Mouse (Mus musculus) forebrain, embryonic 15.5 days (tissue): ENCODE results near the gene Tmem45a. TPM values are rescaled to one million over a fixed set of nuclear protein-coding genes. Genes with fewer than 3 reads are reported as not detected.

Experiments used
- ATAC-seq: fragments of 200-750 bp; cut with Nextera tagmentation; replicated peaks from 2 replicates; pipeline ENCODE4 v1.8.0; 2017; ENCODE audit warnings: mild to moderate bottlenecking, moderate TSS enrichment, moderate library complexity
- H3K27ac ChIP-seq: fragments of 300-500 bp; sonication (generic); replicated peaks from 2 replicates; pipeline ENCODE4 v1.5.1; 2015; ENCODE audit warnings: mild to moderate bottlenecking, inconsistent platforms
- H3K27me3 ChIP-seq: fragments of 300-500 bp; sonication (generic); 2 replicates; pipeline ENCODE4 v1.6.1; 2015; ENCODE audit warnings: inconsistent platforms
- H3K36me3 ChIP-seq: fragments of 300-500 bp; sonication (generic); 2 replicates; pipeline ENCODE4 v1.6.1; 2015; ENCODE audit warnings: mild to moderate bottlenecking, inconsistent platforms
- H3K4me1 ChIP-seq: fragments of 300-500 bp; sonication (generic); 2 replicates; pipeline ENCODE4 v1.6.1; 2015; ENCODE audit warnings: inconsistent platforms
- H3K4me2 ChIP-seq: fragments of 300-500 bp; sonication (generic); replicated peaks from 2 replicates; pipeline ENCODE4 v1.6.1; 2015; ENCODE audit warnings: mild to moderate bottlenecking, inconsistent platforms
- H3K4me3 ChIP-seq: fragments of 300-500 bp; sonication (generic); 2 replicates; pipeline ENCODE4 v1.5.1; 2015; ENCODE audit warnings: mild to moderate bottlenecking, inconsistent platforms
- H3K9ac ChIP-seq: fragments of 300-500 bp; sonication (generic); replicated peaks from 2 replicates; pipeline ENCODE4 v1.6.1; 2015; ENCODE audit warnings: mild to moderate bottlenecking, inconsistent platforms
- H3K9me3 ChIP-seq: fragments of 300-500 bp; sonication (generic); 2 replicates; pipeline ENCODE4 v1.6.1; 2016; ENCODE audit warnings: inconsistent platforms
- WGBS: fragments of 180-500 bp; shearing (Covaris S2); methylation state at CpG from one replicate; pipeline ENCODE4 v1.1.7; 2015; ENCODE audit warnings: mixed read lengths; 5-methylcytosine and 5-hydroxymethylcytosine counted together
- polyA plus RNA-seq: library from polyadenylated mRNA; unstranded; fragments of >200 nt; fragmentation: Nextera tagmentation; extraction: Ambion mirVana; gene quantifications from 2 replicates; pipeline ENCODE4 v1.2.1, GENCODE M21; 2015

The Tmem45a gene
- polyA plus RNA-seq, 1 experiment from 2014 or later = 2.6 TPM

DNA sequence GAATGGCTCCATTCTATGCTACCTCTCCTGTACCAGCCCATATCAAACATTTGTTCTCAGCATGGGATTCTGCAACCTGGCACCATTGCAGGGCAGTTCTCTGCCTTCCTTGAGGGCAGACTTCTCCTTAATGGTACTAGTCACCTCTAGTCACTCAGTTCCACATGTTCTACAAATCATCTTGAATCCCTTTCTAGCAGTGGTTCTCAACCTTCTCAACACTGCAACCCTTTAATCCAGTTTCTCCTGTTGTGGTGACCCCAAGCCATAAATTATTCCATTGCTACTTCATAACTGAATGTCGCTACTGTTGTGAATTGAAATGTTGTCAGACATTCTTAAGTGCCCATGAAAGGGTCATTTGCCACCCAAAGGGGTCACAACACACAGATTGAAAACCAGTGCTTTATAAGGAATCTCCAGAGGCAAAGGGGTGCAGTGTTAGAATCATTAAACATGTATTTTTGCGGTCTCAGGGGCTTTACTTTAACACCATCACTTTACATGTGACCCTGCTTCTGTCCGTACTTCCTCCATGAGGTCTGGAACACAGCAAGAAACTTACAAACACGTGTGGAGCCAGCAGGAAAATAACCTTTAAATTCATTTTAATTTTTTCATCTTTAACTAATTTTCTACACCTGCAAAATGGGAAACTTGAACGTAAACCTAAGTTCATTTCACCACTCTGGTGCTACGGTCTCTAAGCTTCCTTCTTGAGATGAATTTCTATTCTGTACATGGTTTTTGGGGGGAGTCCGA lies 91.4 kb downstream of the Tmem45a start:
- H3K27ac ChIP-seq = no peak overlapping the region
- no peak overlapping the region for H3K4me2 ChIP-seq
- H3K9me3 ChIP-seq = no peaks in the 10 kb centered on the region
- H3K4me1 ChIP-seq = no peaks in the 10 kb centered on the region
- H3K9ac ChIP-seq = no peak overlapping the region
- no peaks in the 10 kb centered on the region for H3K27me3 ChIP-seq
- no peak overlapping the region for H3K4me3 ChIP-seq
- 85% methylated on average over 7 of the region's 7 CpGs for WGBS
- no peaks in the 10 kb centered on the region for H3K36me3 ChIP-seq
- no peak for ATAC-seq

DNA sequence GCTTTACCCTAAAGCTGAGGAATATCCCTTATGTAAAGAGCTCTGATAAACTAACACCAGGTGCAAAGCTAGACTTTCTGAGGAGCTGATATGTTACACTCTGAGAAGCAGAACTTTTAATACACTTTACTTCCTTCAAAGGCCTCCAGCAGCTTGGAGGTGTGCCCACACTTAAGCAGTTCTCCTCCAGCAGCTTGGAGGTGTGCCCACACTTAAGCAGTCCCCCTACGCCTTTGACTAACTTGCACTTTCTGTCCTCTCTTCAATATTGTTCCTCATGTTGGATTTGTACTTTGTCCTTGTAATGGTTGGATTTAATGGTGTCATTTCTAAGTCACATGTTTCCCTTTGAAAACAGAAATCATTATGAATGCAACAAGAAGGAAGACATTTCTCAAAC lies 92.2 kb downstream of the Tmem45a start:
- no peak overlapping the region for H3K4me3 ChIP-seq
- H3K4me2 ChIP-seq = no peak overlapping the region
- H3K4me1 ChIP-seq = no peaks in the 10 kb centered on the region
- no peaks in the 10 kb centered on the region for H3K36me3 ChIP-seq
- H3K9ac ChIP-seq = no peak overlapping the region
- H3K9me3 ChIP-seq = no peaks in the 10 kb centered on the region
- H3K27me3 ChIP-seq = no peaks in the 10 kb centered on the region
- ATAC-seq = no peak
- 61% methylated on average over 1 of the region's 1 CpGs for WGBS
- no peak overlapping the region for H3K27ac ChIP-seq

DNA sequence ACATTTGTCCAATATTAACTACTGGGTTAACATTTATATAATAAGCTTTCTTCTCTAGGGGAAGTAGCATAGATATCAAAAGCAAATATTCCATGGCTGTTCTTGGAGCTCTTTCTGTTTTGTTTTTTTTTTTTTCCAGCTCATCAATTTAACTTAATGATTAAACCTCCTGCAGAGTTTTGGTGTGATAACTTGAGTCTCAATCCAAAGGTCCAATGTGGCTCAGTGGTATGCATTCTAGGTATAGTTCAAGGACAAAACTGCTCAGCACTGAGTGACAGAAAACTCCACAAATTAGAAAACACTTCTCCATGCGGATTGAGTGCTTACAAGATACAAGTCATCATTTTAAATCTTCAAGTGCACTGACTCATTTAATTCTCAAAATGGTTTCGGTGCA lies 100.0 kb downstream of the Tmem45a start:
- 87% methylated on average over 2 of the region's 2 CpGs for WGBS
- ATAC-seq = no peak
- H3K27ac ChIP-seq = no peak overlapping the region

DNA sequence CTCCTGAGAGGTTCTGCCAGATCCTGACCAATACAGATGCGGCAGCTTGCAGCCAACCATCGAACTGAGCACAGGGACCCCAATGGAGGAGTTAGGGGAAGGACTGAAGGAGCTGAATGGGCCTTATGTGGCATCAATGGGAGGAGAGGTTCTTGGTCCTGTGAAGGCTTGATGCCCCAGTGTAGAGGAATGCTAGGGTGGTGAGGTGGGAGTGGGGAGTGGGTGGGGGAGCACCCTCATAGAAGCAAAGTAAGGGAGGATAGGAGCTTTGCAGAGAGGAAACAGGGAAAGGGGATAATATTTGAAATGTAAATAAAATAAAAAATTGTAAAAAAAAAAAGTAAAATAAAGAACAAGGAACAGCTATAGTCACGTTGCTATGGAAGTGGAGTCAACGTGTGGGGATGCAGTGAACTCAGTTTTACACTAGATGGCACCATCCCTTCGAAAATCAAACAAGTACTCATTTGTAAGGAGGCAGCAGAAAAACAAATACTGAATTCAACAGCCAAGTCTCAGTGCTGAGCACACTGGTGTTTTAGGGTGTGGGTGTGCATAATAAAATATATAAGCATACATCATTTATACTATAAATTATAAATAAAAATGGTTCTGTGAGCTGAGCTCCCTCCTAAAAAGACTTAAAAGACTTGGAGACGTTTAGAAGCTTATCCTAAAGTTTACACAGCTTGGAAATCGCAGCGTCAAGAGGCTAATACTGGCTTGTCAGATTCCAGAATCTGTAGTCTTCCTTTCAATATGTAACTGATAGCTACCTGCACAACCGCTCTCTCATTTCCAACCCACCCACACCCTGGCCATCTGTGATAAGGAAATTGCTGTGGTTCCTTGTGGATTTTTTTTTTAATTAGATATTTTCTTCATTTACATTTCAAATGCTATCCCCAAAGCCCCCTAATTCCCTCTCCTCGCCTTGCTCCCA lies 114.5 kb downstream of the Tmem45a start:
- Histone ChIP-seq H3K4me3 (no peak overlapping the region), H3K27ac (no peak overlapping the region), H3K9ac (no peak overlapping the region), H3K27me3 (no peaks in the 10 kb centered on the region), H3K4me2 (no peak overlapping the region), H3K9me3 (no peaks in the 10 kb centered on the region), H3K36me3 (no peaks in the 10 kb centered on the region), H3K4me1 (no peaks in the 10 kb centered on the region)
- peak; percentile 91 for ATAC-seq
- 51% methylated on average over 10 of the region's 10 CpGs for WGBS

More for the DNA sequence above, 100.0 kb downstream of the Tmem45a start:
- Histone ChIP-seq H3K4me1 (no peaks in the 10 kb centered on the region), H3K27me3 (no peaks in the 10 kb centered on the region), H3K4me2 (no peak overlapping the region), H3K4me3 (no peak overlapping the region), H3K9ac (no peak overlapping the region), H3K9me3 (no peaks in the 10 kb centered on the region), H3K36me3 (no peaks in the 10 kb centered on the region)

Other genes starting within 250 kb of the Tmem45a start
- 134 and 136 TPM in 2 replicates for gene Tfg, start 168.7 kb downstream of the Tmem45a start, polyA plus RNA-seq
- not detected in 2 replicates for gene Adgrg7, start 90.3 kb downstream of the Tmem45a start, polyA plus RNA-seq
- gene Lnp1, start 41.9 kb upstream of the Tmem45a start, polyA plus RNA-seq = 0.27 TPM in 1 of 2 replicates, not detected in the other
- gene Tmem45a2, start 185.2 kb upstream of the Tmem45a start, polyA plus RNA-seq = not detected in 2 replicates
- gene Tomm70a, start 235.5 kb upstream of the Tmem45a start, polyA plus RNA-seq = 54.3 and 55.9 TPM in 2 replicates